Mouse (Mus musculus): ENCODE results near the gene Cdc42bpg. TPM values are rescaled to one million over a fixed set of nuclear protein-coding genes. Genes with fewer than 3 reads are reported as not detected.
A peak's percentile ranks its signal among the peaks of the same experiment; 100 is the strongest.
"Not testable (repeated sequence)": the region's sequence is repeated elsewhere in the genome, so short reads cannot be mapped to it uniquely, and the experiment has no call there.

Cdc42bpg gene
- total and polyA plus RNA-seq, 2 experiments from 2014 or later, result 0.23 to 4.7 TPM

DNA sequence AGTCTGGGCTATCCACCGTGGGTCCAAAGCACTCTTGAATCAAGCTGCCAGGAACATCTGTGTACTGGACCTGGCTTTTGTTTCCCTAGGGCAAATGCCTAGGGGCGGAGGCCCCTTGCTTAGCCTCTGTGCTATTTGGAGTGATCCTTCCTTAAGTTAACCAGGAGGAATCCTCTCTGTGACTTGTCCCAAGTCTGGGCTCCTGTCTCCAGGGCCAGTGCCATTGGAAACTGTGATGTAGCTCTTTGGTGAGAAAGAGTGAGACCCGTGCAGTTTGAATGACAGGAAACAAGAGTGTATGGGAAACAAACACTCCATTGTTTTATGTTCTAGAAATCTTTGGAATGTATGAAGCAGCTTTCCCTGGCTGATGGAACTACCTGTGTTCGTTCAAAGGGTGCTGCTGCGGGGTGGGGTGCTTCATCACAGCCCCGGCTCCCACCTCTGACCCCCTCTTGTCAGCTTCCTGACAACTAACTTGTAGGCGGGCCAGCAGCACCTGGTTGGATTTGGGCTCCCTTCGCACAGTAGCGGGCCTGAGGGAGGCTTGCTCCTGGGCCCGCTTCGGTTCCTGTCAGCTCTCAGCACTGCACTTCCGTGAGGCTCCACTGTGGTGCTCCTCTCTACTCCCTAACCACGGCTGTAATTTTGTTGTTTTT lies 17.9 kb upstream of the Cdc42bpg start:
- no peak overlapping the region for H3K4me3 ChIP-seq (ENCODE audit: low read depth, low read length)
- no peak overlapping the region for H3K9ac ChIP-seq
- WGBS, result 76% methylated on average over 13 of the region's 13 CpGs
- no peak for TF ChIP-seq CTCF (IDR thresholded peaks at IDR 0.05; ENCODE audit: low read depth)
- H3K27ac ChIP-seq (ENCODE audit: low read depth, low read length), result no peak overlapping the region
- H3K4me1 ChIP-seq (ENCODE audit: insufficient read depth), result no peaks in the 10 kb centered on the region
- DNase-seq (no peak), ATAC-seq (no peak)
- no peak overlapping the region for H3K4me2 ChIP-seq (ENCODE audit: low read depth)
- peaks cover 17% of the 10 kb centered on the region; the same call in 1 of the 2 replicates for H3K36me3 ChIP-seq (ENCODE audit: insufficient read depth)
- no peaks in the 10 kb centered on the region for H3K27me3 ChIP-seq (ENCODE audit: insufficient read depth, low read length)
- H3K9me3 ChIP-seq (ENCODE audit: low read length), result no peaks in the 10 kb centered on the region

DNA sequence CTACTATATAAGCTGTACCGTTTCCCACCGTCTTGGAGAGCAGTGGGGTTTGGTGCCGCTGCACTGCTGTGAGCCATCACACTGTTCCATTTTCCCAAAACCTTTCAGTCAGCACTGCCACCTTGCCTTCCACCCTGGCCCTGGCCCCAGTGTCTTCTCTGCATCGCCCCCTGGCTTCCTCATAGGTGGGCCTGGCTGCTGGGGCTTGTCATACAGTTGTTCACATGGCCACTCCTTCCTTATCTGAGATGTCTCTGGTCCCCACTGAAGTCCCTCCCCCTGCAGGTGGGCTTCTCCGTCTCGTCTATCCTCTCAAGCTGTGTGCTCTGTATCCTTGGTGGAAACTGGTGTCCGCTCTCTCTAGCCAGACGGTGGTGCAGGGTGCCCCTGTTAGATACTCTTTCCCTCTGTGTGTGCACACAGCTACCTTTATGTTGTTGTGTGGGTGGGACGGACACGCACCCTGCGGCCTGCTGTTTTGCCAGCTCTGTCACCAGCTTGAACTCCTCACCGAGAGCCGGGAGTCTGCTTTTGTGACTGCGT lies 16.5 kb upstream of the Cdc42bpg start:
- no peak for ATAC-seq
- no peaks in the 10 kb centered on the region for H3K9me3 ChIP-seq (ENCODE audit: low read length)
- H3K27me3 ChIP-seq (ENCODE audit: insufficient read depth, low read length), result no peaks in the 10 kb centered on the region
- no peak overlapping the region for H3K27ac ChIP-seq (ENCODE audit: low read depth, low read length)
- no peak overlapping the region for H3K9ac ChIP-seq
- no peak overlapping the region for H3K4me2 ChIP-seq (ENCODE audit: low read depth)
- TF ChIP-seq CTCF (IDR thresholded peaks at IDR 0.05; ENCODE audit: low read depth), result no peak
- H3K4me1 ChIP-seq (ENCODE audit: insufficient read depth), result no peaks in the 10 kb centered on the region
- WGBS, result 93% methylated on average over 14 of the region's 14 CpGs
- no peak for DNase-seq
- no peak overlapping the region for H3K4me3 ChIP-seq (ENCODE audit: low read depth, low read length)
- peaks cover 18% of the 10 kb centered on the region for H3K36me3 ChIP-seq (ENCODE audit: insufficient read depth)

DNA sequence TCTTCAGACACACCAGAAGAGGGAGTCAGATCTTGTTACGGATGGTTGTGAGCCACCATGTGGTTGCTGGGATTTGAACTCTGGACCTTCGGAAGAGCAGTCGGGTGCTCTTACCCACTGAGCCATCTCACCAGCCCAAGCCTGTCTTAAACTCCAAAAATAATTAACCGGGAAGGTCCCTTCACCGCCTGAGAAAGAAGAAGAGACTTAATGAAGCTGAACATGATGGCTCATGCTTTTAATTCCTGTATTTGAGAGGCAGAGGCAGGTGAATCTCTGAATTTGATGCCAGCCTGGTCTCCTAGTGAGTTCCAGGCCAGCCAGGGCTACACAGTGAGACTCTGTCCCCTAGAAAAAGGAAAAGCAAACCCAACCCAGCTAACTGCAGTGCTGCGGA lies 15.5 kb upstream of the Cdc42bpg start:
- 95% methylated on average over 5 of the region's 6 CpGs for WGBS
- H3K36me3 ChIP-seq (ENCODE audit: insufficient read depth), result peaks cover 21% of the 10 kb centered on the region

DNA sequence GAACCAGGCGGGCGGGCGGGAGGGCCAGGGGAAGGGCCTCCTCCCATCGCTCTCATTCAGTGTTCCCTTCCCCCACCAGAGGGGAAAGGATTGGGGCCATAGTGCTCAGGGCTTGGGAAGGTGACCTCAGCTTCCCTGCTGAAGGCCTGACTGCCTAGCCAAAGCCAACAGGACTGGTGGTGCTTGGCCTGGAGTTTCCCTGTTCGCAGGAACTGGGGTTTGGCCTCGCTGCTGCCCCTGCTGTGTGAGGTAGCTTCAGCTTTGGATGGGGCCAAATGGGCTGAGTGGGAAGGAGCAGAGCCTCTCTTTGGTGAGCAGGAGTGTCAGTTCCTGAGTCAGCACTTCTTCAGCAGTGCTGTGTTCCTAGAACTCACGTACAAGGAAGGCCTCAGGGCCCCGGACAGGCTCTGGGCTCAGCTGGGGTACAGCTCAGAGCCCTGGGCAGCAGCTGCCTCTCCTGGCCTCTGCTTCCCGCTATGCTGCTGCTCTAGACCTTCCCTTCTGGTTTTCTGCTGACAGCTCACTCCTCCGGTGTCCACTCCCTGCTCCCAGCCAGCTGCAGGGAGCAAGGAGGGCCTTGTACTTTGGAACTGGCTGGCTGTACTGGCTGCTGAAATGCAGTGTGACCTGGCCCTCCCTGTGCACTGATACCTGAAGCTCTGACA lies 15.0 kb upstream of the Cdc42bpg start:
- no peak for DNase-seq
- ATAC-seq, result no peak
- H3K4me2 ChIP-seq (ENCODE audit: low read depth), result no peak overlapping the region
- no peaks in the 10 kb centered on the region for H3K9me3 ChIP-seq (ENCODE audit: low read length)
- H3K4me1 ChIP-seq (ENCODE audit: insufficient read depth), result no peaks in the 10 kb centered on the region
- 78% methylated on average over 10 of the region's 10 CpGs for WGBS
- H3K9ac ChIP-seq, result no peak overlapping the region
- peaks cover 25% of the 10 kb centered on the region for H3K36me3 ChIP-seq (ENCODE audit: insufficient read depth)
- H3K27ac ChIP-seq (ENCODE audit: low read depth, low read length), result 0 out of 2 replicates have a peak overlapping the region, but pooled peaks have one; percentile 21
- no peaks in the 10 kb centered on the region for H3K27me3 ChIP-seq (ENCODE audit: insufficient read depth, low read length)
- H3K4me3 ChIP-seq (ENCODE audit: low read depth, low read length), result no peak overlapping the region
- TF ChIP-seq CTCF (IDR thresholded peaks at IDR 0.05; ENCODE audit: low read depth), result no peak

More for the DNA sequence above, 15.5 kb upstream of the Cdc42bpg start:
- not testable (repeated sequence) for H3K4me2 ChIP-seq (ENCODE audit: low read depth); H3K9ac ChIP-seq; H3K4me3 ChIP-seq (ENCODE audit: low read depth, low read length); H3K9me3 ChIP-seq (ENCODE audit: low read length); DNase-seq; H3K27ac ChIP-seq (ENCODE audit: low read depth, low read length); ATAC-seq; H3K4me1 ChIP-seq (ENCODE audit: insufficient read depth); H3K27me3 ChIP-seq (ENCODE audit: insufficient read depth, low read length)

DNA sequence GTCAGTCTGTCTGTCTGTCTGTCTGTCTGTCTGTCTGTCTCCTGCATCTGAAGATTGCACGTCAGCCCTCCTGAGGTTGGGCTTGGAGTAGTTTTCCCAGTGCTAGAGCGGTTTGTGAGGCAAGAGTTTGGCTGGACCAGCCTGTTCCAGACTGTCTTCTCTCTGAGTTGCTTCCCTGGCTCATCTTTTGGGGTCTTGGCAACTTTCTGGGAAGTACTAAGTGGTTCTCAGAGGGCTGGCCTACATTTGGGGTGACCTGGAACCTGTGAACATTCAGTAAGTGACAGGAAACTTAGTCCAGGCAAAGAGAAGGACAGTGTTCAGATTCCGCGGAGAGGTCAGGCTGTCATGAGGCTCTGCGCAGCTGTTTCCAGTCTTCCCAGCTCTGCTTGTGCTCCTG lies 14.0 kb upstream of the Cdc42bpg start:
- WGBS, result 83% methylated on average over 5 of the region's 5 CpGs

DNA sequence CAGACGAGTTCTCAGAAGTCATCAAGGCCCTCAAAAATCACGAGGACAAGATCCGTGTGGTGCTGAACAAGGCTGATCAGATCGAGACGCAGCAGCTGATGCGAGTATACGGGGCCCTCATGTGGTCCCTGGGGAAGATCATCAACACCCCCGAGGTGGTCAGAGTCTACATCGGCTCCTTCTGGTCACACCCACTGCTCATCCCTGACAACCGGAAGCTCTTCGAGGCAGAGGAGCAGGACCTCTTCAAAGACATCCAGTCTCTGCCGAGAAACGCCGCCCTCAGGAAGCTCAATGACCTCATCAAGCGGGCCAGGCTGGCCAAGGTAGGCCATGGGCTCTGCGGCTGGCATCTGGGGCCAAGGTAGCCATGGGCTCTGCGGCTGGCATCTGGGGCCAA lies 12.0 kb upstream of the Cdc42bpg start:
- Histone ChIP-seq H3K4me3 (ENCODE audit: low read depth, low read length) (no peak overlapping the region), H3K27me3 (ENCODE audit: insufficient read depth, low read length) (no peaks in the 10 kb centered on the region), H3K4me2 (ENCODE audit: low read depth) (no peak overlapping the region), H3K9ac (no peak overlapping the region), H3K4me1 (ENCODE audit: insufficient read depth) (no peaks in the 10 kb centered on the region), H3K9me3 (ENCODE audit: low read length) (no peaks in the 10 kb centered on the region), H3K27ac (ENCODE audit: low read depth, low read length) (no peak overlapping the region), H3K36me3 (ENCODE audit: insufficient read depth) (peaks cover 54% of the 10 kb centered on the region)
- ATAC-seq (no peak), DNase-seq (no peak)
- WGBS, result 96% methylated on average over 17 of the region's 17 CpGs
- TF ChIP-seq CTCF (IDR thresholded peaks at IDR 0.05; ENCODE audit: low read depth), result no peak

More for the DNA sequence above, 14.0 kb upstream of the Cdc42bpg start:
- H3K4me2 ChIP-seq (ENCODE audit: low read depth), result no peak overlapping the region
- no peak for ATAC-seq
- H3K36me3 ChIP-seq (ENCODE audit: insufficient read depth), result peaks cover 33% of the 10 kb centered on the region
- H3K4me1 ChIP-seq (ENCODE audit: insufficient read depth), result no peaks in the 10 kb centered on the region
- DNase-seq, result no peak
- no peaks in the 10 kb centered on the region for H3K27me3 ChIP-seq (ENCODE audit: insufficient read depth, low read length)
- TF ChIP-seq CTCF (IDR thresholded peaks at IDR 0.05; ENCODE audit: low read depth), result no peak
- H3K9me3 ChIP-seq (ENCODE audit: low read length), result no peaks in the 10 kb centered on the region
- no peak overlapping the region for H3K4me3 ChIP-seq (ENCODE audit: low read depth, low read length)
- H3K9ac ChIP-seq, result no peak overlapping the region
- no peak overlapping the region for H3K27ac ChIP-seq (ENCODE audit: low read depth, low read length)

DNA sequence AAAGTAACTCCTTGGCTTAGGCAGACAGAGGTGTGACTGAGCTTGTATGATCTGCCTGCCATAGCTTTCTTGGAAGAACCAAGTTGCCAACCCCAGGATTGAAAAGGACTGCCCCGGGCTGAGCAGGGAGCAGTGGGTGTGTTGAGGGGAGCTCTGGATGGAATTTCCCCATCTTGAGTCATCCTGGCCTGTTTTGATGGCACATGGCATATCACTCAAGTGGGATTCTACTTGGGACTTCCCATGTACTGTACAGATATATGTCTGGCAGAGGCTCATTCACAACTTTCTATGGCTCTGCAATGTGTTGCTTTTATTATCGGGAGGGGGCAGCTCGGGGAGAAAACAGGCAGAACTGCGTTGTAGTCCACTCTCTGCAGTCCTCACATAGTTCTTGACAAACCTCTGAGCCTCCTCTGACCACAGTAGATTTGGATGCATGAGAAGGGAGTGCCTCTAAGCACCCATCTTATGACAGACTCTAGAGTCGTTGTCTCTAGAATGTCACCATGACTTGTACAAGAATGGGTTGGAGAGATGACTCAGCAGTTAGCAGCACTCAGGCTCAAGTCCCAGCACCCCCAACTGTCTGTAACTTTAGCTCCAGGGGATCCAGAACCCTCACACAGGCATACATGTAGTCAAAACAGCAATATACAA lies 9.6 kb upstream of the Cdc42bpg start:
- ATAC-seq (no peak), DNase-seq (no peak)
- no peak overlapping the region for H3K4me2 ChIP-seq (ENCODE audit: low read depth)
- no peaks in the 10 kb centered on the region for H3K27me3 ChIP-seq (ENCODE audit: insufficient read depth, low read length)
- 91% methylated on average over 5 of the region's 5 CpGs for WGBS
- H3K9me3 ChIP-seq (ENCODE audit: low read length), result no peaks in the 10 kb centered on the region
- no peak overlapping the region for H3K4me3 ChIP-seq (ENCODE audit: low read depth, low read length)
- no peak for TF ChIP-seq CTCF (IDR thresholded peaks at IDR 0.05; ENCODE audit: low read depth)
- no peaks in the 10 kb centered on the region for H3K4me1 ChIP-seq (ENCODE audit: insufficient read depth)
- H3K9ac ChIP-seq, result no peak overlapping the region
- peaks cover 63% of the 10 kb centered on the region for H3K36me3 ChIP-seq (ENCODE audit: insufficient read depth)
- no peak overlapping the region for H3K27ac ChIP-seq (ENCODE audit: low read depth, low read length)
